Mouse (Mus musculus): ENCODE results near the gene Klf6. TPM values are rescaled to one million over a fixed set of nuclear protein-coding genes. Genes with fewer than 3 reads are reported as not detected.

Klf6 gene
- polyA plus RNA-seq, 1 experiment = 32.9 TPM

- no peak for TF ChIP-seq CTCF (IDR thresholded peaks at IDR 0.05; ENCODE audit: control insufficient read depth, insufficient read depth, low read length)
- no peak for TF ChIP-seq POLR2A (IDR thresholded peaks at IDR 0.05; ENCODE audit: borderline replicate concordance, control insufficient read depth, low read depth, low read length)
- Histone ChIP-seq H3K27ac (ENCODE audit: control insufficient read depth, insufficient read depth, low read depth, low read length, poor library complexity) (no peak overlapping the region), H3K4me3 (replicated peaks; ENCODE audit: control insufficient read depth, low read depth, low read length) (no peak overlapping the region), H3K4me1 (ENCODE audit: control insufficient read depth, insufficient read depth, low read length) (no peaks in the 10 kb centered on the region; the same call in 1 of the 2 replicates)
- WGBS = 47% methylated on average over 2 of the region's 2 CpGs
Observed at GRCm38 (mm10) chr13:5847736-5848135, 13.5 kb upstream of the Klf6 start.

GRCm38 (mm10) chr13:5860651-5861156, 578 bp upstream of the Klf6 start:
- TF ChIP-seq CTCF (IDR thresholded peaks at IDR 0.05; ENCODE audit: control insufficient read depth, insufficient read depth, low read length) (peak; percentile 44; the same call in 1 of the 2 replicates), POLR2A (IDR thresholded peaks at IDR 0.05; ENCODE audit: borderline replicate concordance, control insufficient read depth, low read depth, low read length) (no peak)
- WGBS = under 1% methylated on average over 27 of the region's 27 CpGs
- peak overlapping the region; percentile 73 for H3K4me3 ChIP-seq (replicated peaks; ENCODE audit: control insufficient read depth, low read depth, low read length)
- peaks cover 4% of the 10 kb centered on the region; the same call in 1 of the 2 replicates for H3K4me1 ChIP-seq (ENCODE audit: control insufficient read depth, insufficient read depth, low read length)
- H3K27ac ChIP-seq (ENCODE audit: control insufficient read depth, insufficient read depth, low read depth, low read length, poor library complexity) = peak overlapping the region; percentile 99

- Histone ChIP-seq H3K27ac (ENCODE audit: control insufficient read depth, insufficient read depth, low read depth, low read length, poor library complexity) (peak overlapping the region; percentile 96), H3K4me3 (replicated peaks; ENCODE audit: control insufficient read depth, low read depth, low read length) (peak overlapping the region; percentile 92), H3K4me1 (ENCODE audit: control insufficient read depth, insufficient read depth, low read length) (peaks cover 4% of the 10 kb centered on the region; the same call in 1 of the 2 replicates)
- WGBS = under 1% methylated on average over 20 of the region's 20 CpGs
- TF ChIP-seq POLR2A (IDR thresholded peaks at IDR 0.05; ENCODE audit: borderline replicate concordance, control insufficient read depth, low read depth, low read length) (no peak), CTCF (IDR thresholded peaks at IDR 0.05; ENCODE audit: control insufficient read depth, insufficient read depth, low read length) (no peak)
Observed at GRCm38 (mm10) chr13:5862003-5862625, 832 bp downstream of the Klf6 start.

- Histone ChIP-seq H3K4me1 (ENCODE audit: control insufficient read depth, insufficient read depth, low read length) (peaks cover 4% of the 10 kb centered on the region; the same call in 1 of the 2 replicates), H3K4me3 (replicated peaks; ENCODE audit: control insufficient read depth, low read depth, low read length) (peak overlapping the region; percentile 92), H3K27ac (ENCODE audit: control insufficient read depth, insufficient read depth, low read depth, low read length, poor library complexity) (peak overlapping the region; percentile 82)
- WGBS = 3% methylated on average over 16 of the region's 16 CpGs
- TF ChIP-seq POLR2A (IDR thresholded peaks at IDR 0.05; ENCODE audit: borderline replicate concordance, control insufficient read depth, low read depth, low read length) = no peak
- TF ChIP-seq CTCF (IDR thresholded peaks at IDR 0.05; ENCODE audit: control insufficient read depth, insufficient read depth, low read length) = no peak
Observed at GRCm38 (mm10) chr13:5862626-5863407, 1.5 kb downstream of the Klf6 start.

GRCm38 (mm10) chr13:5863408-5863891, 2.2 kb downstream of the Klf6 start:
- H3K4me1 ChIP-seq (ENCODE audit: control insufficient read depth, insufficient read depth, low read length) = peaks cover 4% of the 10 kb centered on the region; the same call in 1 of the 2 replicates
- 2% methylated on average over 5 of the region's 5 CpGs for WGBS
- peak overlapping the region; percentile 92 for H3K4me3 ChIP-seq (replicated peaks; ENCODE audit: control insufficient read depth, low read depth, low read length)

GRCm38 (mm10) chr13:5864265-5865097, 3.2 kb downstream of the Klf6 start:
- TF ChIP-seq CTCF (IDR thresholded peaks at IDR 0.05; ENCODE audit: control insufficient read depth, insufficient read depth, low read length) (no peak), POLR2A (IDR thresholded peaks at IDR 0.05; ENCODE audit: borderline replicate concordance, control insufficient read depth, low read depth, low read length) (no peak)

More at GRCm38 (mm10) chr13:5863408-5863891, 2.2 kb downstream of the Klf6 start:
- TF ChIP-seq CTCF (IDR thresholded peaks at IDR 0.05; ENCODE audit: control insufficient read depth, insufficient read depth, low read length) (no peak), POLR2A (IDR thresholded peaks at IDR 0.05; ENCODE audit: borderline replicate concordance, control insufficient read depth, low read depth, low read length) (no peak)
- peak overlapping the region; percentile 82 for H3K27ac ChIP-seq (ENCODE audit: control insufficient read depth, insufficient read depth, low read depth, low read length, poor library complexity)

GRCm38 (mm10) chr13:5865098-5865415, 3.8 kb downstream of the Klf6 start:
- WGBS = 80% methylated on average over 9 of the region's 9 CpGs
- no peak for TF ChIP-seq POLR2A (IDR thresholded peaks at IDR 0.05; ENCODE audit: borderline replicate concordance, control insufficient read depth, low read depth, low read length)
- no peak for TF ChIP-seq CTCF (IDR thresholded peaks at IDR 0.05; ENCODE audit: control insufficient read depth, insufficient read depth, low read length)
- Histone ChIP-seq H3K27ac (ENCODE audit: control insufficient read depth, insufficient read depth, low read depth, low read length, poor library complexity) (0 out of 2 replicates have a peak overlapping the region, but pooled peaks have one; percentile 28), H3K4me3 (replicated peaks; ENCODE audit: control insufficient read depth, low read depth, low read length) (peak overlapping the region; percentile 38), H3K4me1 (ENCODE audit: control insufficient read depth, insufficient read depth, low read length) (peaks cover 4% of the 10 kb centered on the region; the same call in 1 of the 2 replicates)

More at GRCm38 (mm10) chr13:5864265-5865097, 3.2 kb downstream of the Klf6 start:
- peak overlapping the region; percentile 68 for H3K4me3 ChIP-seq (replicated peaks; ENCODE audit: control insufficient read depth, low read depth, low read length)
- peaks cover 4% of the 10 kb centered on the region; the same call in 1 of the 2 replicates for H3K4me1 ChIP-seq (ENCODE audit: control insufficient read depth, insufficient read depth, low read length)
- H3K27ac ChIP-seq (ENCODE audit: control insufficient read depth, insufficient read depth, low read depth, low read length, poor library complexity) = peak overlapping the region; percentile 35; the same call in 1 of the 2 replicates
- WGBS = 2% methylated on average over 10 of the region's 10 CpGs

All from bone marrow, adult 2 months (tissue).